Mouse (Mus musculus) retina, postnatal 1 day (tissue): ENCODE data around the gene Cyth4.

Experiments used
- DNase-seq: peaks from one replicate; pipeline ENCODE4 v3.0.0-alpha.2; 2012

Gene Cyth4

GRCm38 (mm10) chr15:78587050-78587994 lies 9.5 kb upstream of the Cyth4 start:
- peak; percentile 85 for DNase-seq

GRCm38 (mm10) chr15:78588049-78588448 lies 8.8 kb upstream of the Cyth4 start:
- no peak for DNase-seq

- DNase-seq = no peak
Measured at GRCm38 (mm10) chr15:78588900-78589299, 7.9 kb upstream of the Cyth4 start.

- no peak for DNase-seq
Measured at GRCm38 (mm10) chr15:78589936-78590335, 6.9 kb upstream of the Cyth4 start.

GRCm38 (mm10) chr15:78590785-78591184 lies 6.1 kb upstream of the Cyth4 start:
- DNase-seq = no peak

- no peak for DNase-seq
Measured at GRCm38 (mm10) chr15:78591680-78592451, 5.0 kb upstream of the Cyth4 start.

GRCm38 (mm10) chr15:78592452-78592968 lies 4.3 kb upstream of the Cyth4 start:
- no peak for DNase-seq

GRCm38 (mm10) chr15:78593896-78594425 lies 2.9 kb upstream of the Cyth4 start:
- no peak for DNase-seq

GRCm38 (mm10) chr15:78594831-78595230 lies 2.0 kb upstream of the Cyth4 start:
- DNase-seq = no peak

GRCm38 (mm10) chr15:78595468-78595867 lies 1.4 kb upstream of the Cyth4 start:
- DNase-seq = no peak

GRCm38 (mm10) chr15:78596504-78596903 lies 343 bp upstream of the Cyth4 start:
- no peak for DNase-seq

GRCm38 (mm10) chr15:78597729-78598128 lies 882 bp downstream of the Cyth4 start:
- DNase-seq = no peak

GRCm38 (mm10) chr15:78599124-78599523 lies 2.3 kb downstream of the Cyth4 start:
- DNase-seq = no peak

- DNase-seq = no peak
Measured at GRCm38 (mm10) chr15:78599529-78600193, 2.8 kb downstream of the Cyth4 start.

GRCm38 (mm10) chr15:78601180-78601579 lies 4.3 kb downstream of the Cyth4 start:
- DNase-seq = no peak

GRCm38 (mm10) chr15:78604255-78604654 lies 7.4 kb downstream of the Cyth4 start:
- no peak for DNase-seq

- DNase-seq = no peak
Measured at GRCm38 (mm10) chr15:78605371-78605791, 8.5 kb downstream of the Cyth4 start.

- DNase-seq = no peak
Measured at GRCm38 (mm10) chr15:78606059-78606458, 9.2 kb downstream of the Cyth4 start.

GRCm38 (mm10) chr15:78607463-78607862 lies 10.6 kb downstream of the Cyth4 start:
- DNase-seq = no peak

GRCm38 (mm10) chr15:78610705-78611462 lies 14.0 kb downstream of the Cyth4 start:
- peak; percentile 61 for DNase-seq

- no peak for DNase-seq
Measured at GRCm38 (mm10) chr15:78614536-78614935, 17.7 kb downstream of the Cyth4 start.

GRCm38 (mm10) chr15:78616973-78617372 lies 20.1 kb downstream of the Cyth4 start:
- no peak for DNase-seq
